Mouse (Mus musculus) hindbrain, postnatal 0 days (tissue): ENCODE results near the gene Ccdc85c. TPM values are rescaled to one million over a fixed set of nuclear protein-coding genes. Genes with fewer than 3 reads are reported as not detected.

ENCODE experiments used
- ATAC-seq: fragments of 200-750 bp; cut with Nextera tagmentation; 2 replicates; pipeline ENCODE4 v1.8.0; 2017; ENCODE audit warnings: mild to moderate bottlenecking, moderate TSS enrichment, moderate library complexity
- DNase-seq: peaks from one replicate; pipeline ENCODE4 v3.0.0-alpha.2; 2015; ENCODE audit warnings: low spot score
- H3K27ac ChIP-seq: fragments of 300-500 bp; sonication (generic); 2 replicates; pipeline ENCODE4 v1.5.1; 2014; ENCODE audit warnings: mild to moderate bottlenecking
- H3K27me3 ChIP-seq: fragments of 300-500 bp; sonication (generic); 2 replicates; pipeline ENCODE4 v1.6.1; 2014; ENCODE audit warnings: low read length, mixed read lengths; ENCODE audit not compliant: insufficient read depth
- H3K36me3 ChIP-seq: fragments of 300-500 bp; sonication (generic); 2 replicates; pipeline ENCODE4 v1.6.1; 2014; ENCODE audit warnings: low read length, mixed read lengths; ENCODE audit not compliant: insufficient read depth
- H3K4me1 ChIP-seq: fragments of 300-500 bp; sonication (generic); 2 replicates; pipeline ENCODE4 v1.6.1; 2014; ENCODE audit warnings: antibody characterized with exemption, low read length, mixed read lengths; ENCODE audit not compliant: insufficient read depth
- H3K4me2 ChIP-seq: fragments of 300-500 bp; sonication (generic); 2 replicates; pipeline ENCODE4 v1.6.1; 2014; ENCODE audit warnings: low read depth, mild to moderate bottlenecking, low read length, moderate library complexity, mixed read lengths
- H3K4me3 ChIP-seq: fragments of 300-500 bp; sonication (generic); 2 replicates; pipeline ENCODE4 v1.5.1; 2014; ENCODE audit warnings: low read length
- H3K9ac ChIP-seq: fragments of 300-500 bp; sonication (generic); replicated peaks from 2 replicates; pipeline ENCODE4 v1.6.1; 2014; ENCODE audit warnings: mild to moderate bottlenecking, low read length, moderate library complexity, mixed read lengths
- H3K9me3 ChIP-seq: fragments of 300-500 bp; sonication (generic); 2 replicates; pipeline ENCODE4 v1.6.1; 2016; ENCODE audit warnings: low read length, mixed read lengths
- CTCF ChIP-seq: IDR thresholded peaks from 2 replicates; pipeline ENCODE4 v1.5.1; 2016; ENCODE audit warnings: antibody characterized with exemption, control low read depth, low read depth
- WGBS: fragments of 180-500 bp; shearing (Covaris S2); extraction: QIAGEN DNeasy Blood & Tissue Kit; methylation state at CpG from one replicate; pipeline ENCODE4 v1.1.7; 2014; 5-methylcytosine and 5-hydroxymethylcytosine counted together
- polyA plus RNA-seq: library from polyadenylated mRNA; unstranded; fragments of >200 nt; fragmentation: Nextera tagmentation; extraction: Ambion mirVana; gene quantifications from 2 replicates; pipeline ENCODE4 v1.2.1, GENCODE M21; 2015
- total RNA-seq: library from RNA; depleted of rRNA; stranded (reverse); fragments of >200 nt; gene quantifications from 2 replicates; pipeline ENCODE4 v1.2.3, GENCODE M21; 2014

Gene Ccdc85c
- total and polyA plus RNA-seq, 2 experiments from 2014 or later: 17.0 to 94.7 TPM

DNA sequence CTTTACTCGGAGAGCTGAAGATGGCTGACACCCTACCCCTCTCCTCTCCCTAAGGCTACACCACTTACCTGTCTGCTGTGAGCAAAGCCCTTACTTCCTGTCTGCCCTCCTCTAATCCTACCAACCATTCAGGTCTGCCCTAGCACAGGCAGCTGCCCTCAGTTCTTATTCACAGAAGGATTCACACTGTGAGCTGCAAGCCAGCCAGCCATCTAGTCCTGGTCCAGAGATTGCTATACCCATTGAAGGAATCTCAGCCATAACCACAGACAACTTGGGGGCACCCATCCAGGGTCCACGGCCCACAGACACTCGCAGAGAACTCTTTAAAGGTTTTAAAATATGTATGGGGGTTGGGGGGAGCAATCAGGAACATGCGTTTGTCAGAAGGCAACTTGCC lies 11.2 kb upstream of the Ccdc85c start:
- 82% methylated on average over 4 of the region's 4 CpGs for WGBS

DNA sequence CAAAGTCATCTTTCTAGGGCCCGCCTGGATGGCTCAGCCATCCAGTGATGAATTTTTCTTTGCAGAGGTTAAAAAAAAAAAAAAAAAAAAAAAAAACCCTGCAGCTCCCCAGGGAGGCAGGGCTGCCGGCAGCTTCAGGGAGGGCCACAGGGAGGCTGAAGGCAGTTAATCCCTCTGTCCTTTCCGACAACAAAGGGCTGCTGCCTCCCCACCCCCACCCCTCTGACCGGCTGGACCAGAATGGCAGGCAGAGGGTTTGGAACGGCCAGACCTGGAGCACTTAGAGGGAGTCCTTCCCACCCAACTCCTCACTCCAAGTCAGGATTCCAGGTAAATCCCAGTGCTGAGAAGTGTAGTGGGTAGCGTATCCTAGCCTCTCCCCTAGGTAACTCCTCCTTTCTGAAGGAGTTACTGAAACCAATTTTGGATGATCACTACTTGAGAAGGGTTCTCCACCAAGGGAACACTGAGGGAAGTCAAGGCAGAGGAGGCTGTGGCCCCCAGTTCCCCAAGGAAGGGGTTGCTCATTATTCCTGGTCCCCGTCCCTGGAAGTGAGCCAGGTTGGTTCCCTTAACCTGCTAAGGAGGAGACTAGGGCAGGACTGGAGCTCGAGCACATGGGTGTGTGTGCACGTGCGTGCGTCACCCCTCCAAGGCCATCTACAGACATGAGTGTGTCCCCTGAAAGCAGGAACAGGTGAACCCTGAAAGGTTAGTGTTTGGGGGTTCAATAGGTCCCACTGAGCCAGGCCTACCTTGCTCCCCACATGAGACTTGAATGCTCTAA lies 10.2 kb upstream of the Ccdc85c start:
- DNase-seq (no peak), ATAC-seq (0 out of 2 replicates have a peak, but pooled peaks have one; percentile 9)
- peak overlapping the region; percentile 8; the same call in 1 of the 2 replicates for H3K4me2 ChIP-seq
- H3K4me3 ChIP-seq: no peak overlapping the region
- no peak for TF ChIP-seq CTCF
- 37% methylated on average over 11 of the region's 11 CpGs for WGBS
- no peaks in the 10 kb centered on the region for H3K36me3 ChIP-seq
- no peaks in the 10 kb centered on the region for H3K9me3 ChIP-seq
- no peak overlapping the region for H3K27ac ChIP-seq
- no peak overlapping the region for H3K9ac ChIP-seq
- no peaks in the 10 kb centered on the region for H3K27me3 ChIP-seq
- H3K4me1 ChIP-seq: no peaks in the 10 kb centered on the region

More for the DNA sequence above, 11.2 kb upstream of the Ccdc85c start:
- ATAC-seq: no peak
- no peak for TF ChIP-seq CTCF
- H3K4me2 ChIP-seq: no peak overlapping the region
- no peak overlapping the region for H3K27ac ChIP-seq
- H3K9ac ChIP-seq: no peak overlapping the region
- no peaks in the 10 kb centered on the region for H3K36me3 ChIP-seq
- H3K4me1 ChIP-seq: no peaks in the 10 kb centered on the region
- no peak overlapping the region for H3K4me3 ChIP-seq
- H3K9me3 ChIP-seq: no peaks in the 10 kb centered on the region
- no peak for DNase-seq
- no peaks in the 10 kb centered on the region for H3K27me3 ChIP-seq

DNA sequence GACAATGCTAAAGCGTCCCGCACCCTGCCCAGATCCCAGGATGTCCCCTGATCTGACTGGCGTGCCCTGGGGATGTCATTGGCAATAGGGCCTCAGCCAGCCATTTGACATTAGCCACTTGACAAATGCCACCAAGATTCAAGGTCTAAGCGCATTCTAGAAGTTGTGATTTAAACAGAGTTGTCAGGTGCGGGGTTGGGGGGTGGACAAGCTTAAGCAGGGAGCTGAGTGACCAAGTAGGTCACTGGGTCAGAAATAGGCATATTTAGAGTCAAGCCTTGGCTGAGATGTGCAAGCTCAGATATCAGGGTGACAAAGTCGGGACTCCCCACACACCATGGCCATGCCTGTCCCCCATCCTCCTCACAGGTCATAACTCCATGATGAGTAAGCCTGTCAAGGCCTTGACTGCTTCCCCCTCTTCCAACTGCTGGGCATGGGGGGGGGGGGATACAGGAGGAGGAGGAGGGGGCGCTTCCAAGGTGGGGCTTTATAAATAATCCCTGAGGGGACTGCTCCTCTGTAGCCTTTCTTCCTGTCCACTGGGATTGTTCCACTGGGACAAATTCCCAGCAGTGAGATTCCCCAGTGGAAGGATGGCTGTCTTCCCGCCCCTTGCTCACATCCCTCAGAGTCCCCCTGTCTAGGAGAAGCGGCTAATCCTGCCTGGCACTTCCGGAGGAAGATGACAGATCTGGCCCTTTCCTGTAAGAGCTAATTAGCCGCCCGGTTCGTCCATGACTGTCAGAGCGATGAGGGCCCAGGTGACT lies 9.4 kb upstream of the Ccdc85c start:
- WGBS: 43% methylated on average over 13 of the region's 14 CpGs
- Histone ChIP-seq H3K9me3 (no peaks in the 10 kb centered on the region), H3K27ac (no peak overlapping the region), H3K4me3 (no peak overlapping the region), H3K9ac (no peak overlapping the region), H3K27me3 (no peaks in the 10 kb centered on the region), H3K4me2 (peak overlapping the region; percentile 8; the same call in 1 of the 2 replicates), H3K4me1 (no peaks in the 10 kb centered on the region), H3K36me3 (no peaks in the 10 kb centered on the region)
- no peak; the same call in 1 of the 2 replicates for TF ChIP-seq CTCF
- DNase-seq (peak; percentile 49), ATAC-seq (peak; percentile 42)

DNA sequence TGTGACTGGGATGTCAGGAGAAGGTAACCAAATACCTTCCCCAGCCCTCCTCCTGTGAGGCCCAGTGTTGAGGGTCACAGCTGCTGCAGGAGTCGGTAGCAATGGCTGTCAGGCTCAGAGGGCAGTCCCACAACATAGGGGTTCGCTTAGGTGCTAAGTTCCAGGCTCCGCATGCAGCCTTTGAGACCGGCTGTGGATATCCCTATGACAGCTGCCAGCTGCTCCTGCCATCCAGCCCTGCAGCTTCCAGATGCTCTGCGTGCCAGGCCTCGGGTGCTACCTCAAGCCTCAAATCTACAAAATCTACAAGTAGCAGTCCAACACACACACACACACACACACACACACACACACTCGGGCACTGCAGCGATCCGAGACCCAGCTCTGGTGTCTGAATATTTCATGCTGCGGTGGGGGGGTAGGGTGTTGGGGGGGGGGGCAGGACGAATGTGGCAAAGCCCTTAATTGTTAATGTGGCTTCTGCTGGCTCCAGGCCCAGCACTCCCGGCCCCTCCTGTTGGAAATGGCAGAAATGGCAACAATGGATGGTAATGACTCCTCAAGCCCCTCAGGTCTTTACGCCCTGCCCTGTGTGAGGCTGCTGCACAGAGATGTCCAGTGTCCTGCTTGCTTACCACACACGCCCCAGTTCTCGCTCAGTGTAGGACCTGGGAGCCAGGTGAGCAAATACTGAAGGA lies 3.1 kb upstream of the Ccdc85c start:
- Histone ChIP-seq H3K27ac (peak overlapping the region; percentile 95), H3K9me3 (no peaks in the 10 kb centered on the region), H3K4me3 (no peak overlapping the region), H3K9ac (no peak overlapping the region), H3K4me2 (peak overlapping the region; percentile 79), H3K36me3 (no peaks in the 10 kb centered on the region), H3K27me3 (no peaks in the 10 kb centered on the region), H3K4me1 (peaks cover 9% of the 10 kb centered on the region)
- 23% methylated on average over 15 of the region's 15 CpGs for WGBS
- ATAC-seq: no peak
- peak; percentile 52 for DNase-seq
- no peak for TF ChIP-seq CTCF

DNA sequence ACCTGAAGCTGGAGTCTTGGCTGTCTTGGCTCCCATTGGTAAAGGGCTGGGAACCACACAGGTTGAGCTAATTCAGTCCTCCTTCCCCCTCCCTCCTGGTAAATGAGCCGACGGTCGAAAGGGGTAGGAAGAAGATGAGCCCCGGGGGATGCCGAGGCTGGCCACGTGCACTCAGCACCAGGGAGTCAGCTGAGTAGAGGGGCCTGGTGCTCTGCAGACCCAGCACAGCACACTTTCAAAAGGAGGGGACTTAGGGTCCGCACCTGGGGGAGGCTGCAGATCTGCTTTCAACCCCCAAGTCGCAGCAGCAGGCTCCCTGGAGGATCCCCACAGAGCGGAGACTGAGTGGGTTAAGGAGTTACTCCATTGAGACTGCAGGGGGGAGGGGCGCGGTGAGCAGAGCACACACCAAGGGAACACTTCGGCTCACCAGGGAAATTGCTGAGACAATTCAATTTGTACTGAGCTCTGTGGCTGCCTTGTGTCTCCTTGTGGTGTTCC lies 2.2 kb upstream of the Ccdc85c start:
- ATAC-seq: no peak
- Histone ChIP-seq H3K4me1 (peaks cover 14% of the 10 kb centered on the region), H3K27ac (peak overlapping the region; percentile 95), H3K27me3 (no peaks in the 10 kb centered on the region), H3K4me3 (0 out of 2 replicates have a peak overlapping the region, but pooled peaks have one; percentile 76), H3K4me2 (peak overlapping the region; percentile 79), H3K9me3 (no peaks in the 10 kb centered on the region), H3K9ac (no peak overlapping the region), H3K36me3 (no peaks in the 10 kb centered on the region)
- WGBS: 2% methylated on average over 12 of the region's 12 CpGs
- TF ChIP-seq CTCF: peak; percentile 41
- DNase-seq: peak; percentile 63
